Mouse (Mus musculus) CH12.LX (cell line): ENCODE results near the gene Zfp750. TPM values are rescaled to one million over a fixed set of nuclear protein-coding genes. Genes with fewer than 3 reads are reported as not detected.

Source experiments
- DNase-seq: peaks from one replicate; pipeline ENCODE4 v3.0.0-alpha.2; 2013; ENCODE audit errors: extremely low read depth
- H3K27ac ChIP-seq: 2 replicates; pipeline ENCODE4 v1.5.1; 2012; ENCODE audit warnings: low read depth, mild to moderate bottlenecking, control low read depth, moderate library complexity; ENCODE audit not compliant: insufficient read depth
- H3K27me3 ChIP-seq: replicated peaks from 2 replicates; pipeline ENCODE3; 2012; ENCODE audit warnings: inconsistent platforms
- H3K36me3 ChIP-seq, 2 experiments: replicated peaks in 1 of 2; 2 replicates each; pipeline versions ENCODE3 to v1.6.1; 2012; ENCODE audit warnings: inconsistent platforms in 1 of 2, low read length in 1 of 2, mild to moderate bottlenecking in 1 of 2, mixed read lengths in 1 of 2, moderate library complexity in 1 of 2; ENCODE audit not compliant: control insufficient read depth in 1 of 2, insufficient read depth in 1 of 2
- H3K4me1 ChIP-seq, 2 experiments: 2 replicates each; pipeline ENCODE4 v1.6.1; 2012; ENCODE audit warnings: inconsistent platforms in 1 of 2, moderate library complexity in 1 of 2; ENCODE audit not compliant: insufficient read depth in 2 of 2, control insufficient read depth in 1 of 2
- H3K4me2 ChIP-seq: 2 replicates; pipeline ENCODE4 v1.6.1; 2012; ENCODE audit warnings: low read depth, mild to moderate bottlenecking, control low read depth; ENCODE audit not compliant: poor library complexity, insufficient read depth, severe bottlenecking
- H3K4me3 ChIP-seq, 3 experiments: fragments of 150-350 bp in 1 of 3; sonication (generic) in 1 of 3; replicated peaks in 1 of 3; 2 replicates each; pipeline versions ENCODE3 to v1.5.1; 2011 to 2012; ENCODE audit warnings: low read depth in 2 of 3, low read length in 2 of 3, mild to moderate bottlenecking in 2 of 3, moderate library complexity in 2 of 3, control low read depth in 1 of 3, improper control_type of control experiment in 1 of 3, inconsistent platforms in 1 of 3, mixed read lengths in 1 of 3; ENCODE audit not compliant: poor library complexity in 1 of 3
- H3K79me2 ChIP-seq: replicated peaks from 2 replicates; pipeline ENCODE4 v1.6.1; 2012; ENCODE audit warnings: mild to moderate bottlenecking, moderate library complexity; ENCODE audit not compliant: control insufficient read depth, poor library complexity, insufficient read depth, severe bottlenecking; ENCODE audit errors: extremely low read depth
- H3K9ac ChIP-seq: 2 replicates; pipeline ENCODE4 v1.6.1; 2012; ENCODE audit warnings: low read depth, mild to moderate bottlenecking, control low read depth, moderate library complexity; ENCODE audit not compliant: insufficient read depth
- H3K9me3 ChIP-seq: replicated peaks from 2 replicates; pipeline ENCODE3; 2012; ENCODE audit warnings: low read length, inconsistent platforms, mixed read lengths
- BHLHE40 ChIP-seq: IDR thresholded peaks from 2 replicates; pipeline ENCODE4 v1.6.1; 2011; ENCODE audit warnings: mild to moderate bottlenecking, low read depth, low read length, improper control_type of control experiment
- E2F4 ChIP-seq: IDR thresholded peaks from 2 replicates; pipeline ENCODE4 v1.6.1; 2011; ENCODE audit warnings: low read depth, low read length, improper control_type of control experiment; ENCODE audit not compliant: insufficient replicate concordance
- ELF1 ChIP-seq: IDR thresholded peaks from 2 replicates; pipeline ENCODE4 v1.6.1; 2014; ENCODE audit warnings: low read depth, mild to moderate bottlenecking, inconsistent platforms, low read length, improper control_type of control experiment
- EP300 ChIP-seq: IDR thresholded peaks from 2 replicates; pipeline ENCODE4 v1.6.1; 2011; ENCODE audit warnings: low read length, improper control_type of control experiment
- ETS1 ChIP-seq: conservative IDR thresholded peaks from 2 replicates; pipeline ENCODE4 v1.6.1; 2012; ENCODE audit warnings: low read depth, mild to moderate bottlenecking, inconsistent platforms, low read length, improper control_type of control experiment, moderate library complexity
- GABPA ChIP-seq: IDR thresholded peaks from 2 replicates; pipeline ENCODE4 v1.6.1; 2012; ENCODE audit warnings: low read depth, low read length, improper control_type of control experiment, inconsistent platforms; ENCODE audit not compliant: insufficient replicate concordance
- IRF4 ChIP-seq: IDR thresholded peaks from 2 replicates; pipeline ENCODE4 v1.6.1; 2014; ENCODE audit warnings: low read depth, mild to moderate bottlenecking, inconsistent platforms, low read length, improper control_type of control experiment
- JUND ChIP-seq: conservative IDR thresholded peaks from 2 replicates; pipeline ENCODE4 v1.6.1; 2011; ENCODE audit warnings: low read depth, low read length, improper control_type of control experiment
- KAT2A ChIP-seq: IDR thresholded peaks from 2 replicates; pipeline ENCODE4 v1.6.1; 2012; ENCODE audit warnings: low read length, improper control_type of control experiment, inconsistent platforms; ENCODE audit not compliant: insufficient replicate concordance
- MAFK ChIP-seq: IDR thresholded peaks from 2 replicates; pipeline ENCODE4 v1.6.1; 2011; ENCODE audit warnings: low read length, improper control_type of control experiment; ENCODE audit not compliant: insufficient replicate concordance
- MEF2A ChIP-seq: IDR thresholded peaks from 2 replicates; pipeline ENCODE4 v1.6.1; 2014; ENCODE audit warnings: low read depth, mild to moderate bottlenecking, inconsistent platforms, low read length, improper control_type of control experiment, borderline replicate concordance
- MYC ChIP-seq: IDR thresholded peaks from 2 replicates; pipeline ENCODE4 v1.6.1; 2011; ENCODE audit warnings: low read depth, mild to moderate bottlenecking, improper control_type of control experiment, low read length
- NELFE ChIP-seq: IDR thresholded peaks from 2 replicates; pipeline ENCODE4 v1.6.1; 2011; ENCODE audit warnings: low read depth, low read length, improper control_type of control experiment
- NRF1 ChIP-seq: IDR thresholded peaks from 2 replicates; pipeline ENCODE4 v1.6.1; 2014; ENCODE audit warnings: low read depth, mild to moderate bottlenecking, inconsistent platforms, low read length, improper control_type of control experiment, moderate library complexity
- PAX5 ChIP-seq: IDR thresholded peaks from 2 replicates; pipeline ENCODE4 v1.6.1; 2012; ENCODE audit warnings: low read length, inconsistent platforms, mixed read lengths
- RAD21 ChIP-seq: IDR thresholded peaks from 2 replicates; pipeline ENCODE4 v1.6.1; 2011; ENCODE audit warnings: low read depth, mild to moderate bottlenecking, low read length, improper control_type of control experiment, moderate library complexity
- RCOR1 ChIP-seq: conservative IDR thresholded peaks from 2 replicates; pipeline ENCODE4 v1.6.1; 2012; ENCODE audit warnings: low read depth, mild to moderate bottlenecking, inconsistent platforms, low read length, improper control_type of control experiment
- SIN3A ChIP-seq: IDR thresholded peaks from 2 replicates; pipeline ENCODE4 v1.6.1; 2012; ENCODE audit warnings: low read length, improper control_type of control experiment, inconsistent platforms
- SMC3 ChIP-seq: IDR thresholded peaks from 2 replicates; pipeline ENCODE4 v1.6.1; 2011; ENCODE audit warnings: low read depth, low read length, improper control_type of control experiment
- TBP ChIP-seq: conservative IDR thresholded peaks from 2 replicates; pipeline ENCODE4 v1.6.1; 2011; ENCODE audit warnings: low read depth, low read length, improper control_type of control experiment
- TCF12 ChIP-seq: IDR thresholded peaks from 2 replicates; pipeline ENCODE4 v1.6.1; 2014; ENCODE audit warnings: low read depth, mild to moderate bottlenecking, inconsistent platforms, low read length, improper control_type of control experiment
- USF1 ChIP-seq: IDR thresholded peaks from 2 replicates; pipeline ENCODE4 v1.6.1; 2014; ENCODE audit warnings: low read depth, mild to moderate bottlenecking, inconsistent platforms, low read length, improper control_type of control experiment
- USF2 ChIP-seq: conservative IDR thresholded peaks from 2 replicates; pipeline ENCODE4 v1.6.1; 2011; ENCODE audit warnings: low read depth, low read length, improper control_type of control experiment
- dilution Hi-C: fragments of 300-500 bp; cut with MboI; formaldehyde crosslinking; loops from 2 replicates; pipeline ENCODE4 v1.14.3; 2020; ENCODE audit warnings: low sequenced_read_pairs; ENCODE audit not compliant: extremely low pct_unique_long_range_greater_than_20kb, extremely low pct_ligation_motif_present
- in situ Hi-C: fragments of 300-500 bp; cut with MboI; formaldehyde crosslinking; loops from 3 replicates; pipeline ENCODE4 v1.14.3; 2019; ENCODE audit warnings: low sequenced_read_pairs, low pct_ligation_motif_present, low pct_unique_long_range_greater_than_20kb, mixed read lengths
- polyA plus RNA-seq: library from polyadenylated mRNA; unstranded; fragments of >175 nt; gene quantifications from 2 replicates; pipeline ENCODE4 v1.2.1, GENCODE M21; 2012; ENCODE audit warnings: low read depth; ENCODE audit not compliant: insufficient read length
- total RNA-seq, 2 experiments: library from RNA; depleted of rRNA; stranded (reverse); fragments of 300-350 nt in 1 of 2; fragments of >200 nt in 1 of 2; gene quantifications; 2 replicates each; pipeline ENCODE4 v1.2.3; 2012 to 2014

The Zfp750 gene
- total and polyA plus RNA-seq, 3 experiments, result 0.11 to 0.54 (median 0.34) TPM

GRCm38 (mm10) chr11:121510512-121511246 is 8.5 kb downstream of the Zfp750 start:
- H3K4me2 ChIP-seq, result no peak overlapping the region
- DNase-seq, result no peak

GRCm38 (mm10) chr11:121508478-121508877 is 10.7 kb downstream of the Zfp750 start:
- in situ Hi-C loops, result no loop called here
- dilution Hi-C loops, result no loop called here
- H3K36me3 ChIP-seq, result peaks cover 21 to 80% of the 10 kb centered on the region in 2 experiments

More at GRCm38 (mm10) chr11:121510512-121511246, 8.5 kb downstream of the Zfp750 start:
- dilution Hi-C loops, result no loop called here
- no peaks in the 10 kb centered on the region for H3K27me3 ChIP-seq
- no peak for TF ChIP-seq TCF12
- TF ChIP-seq NRF1, result no peak
- no peak for TF ChIP-seq USF2
- no peak for TF ChIP-seq SMC3
- no peak for TF ChIP-seq IRF4
- H3K4me1 ChIP-seq, result no peaks in the 10 kb centered on the region
- in situ Hi-C loops, result no loop called here
- no peaks in the 10 kb centered on the region for H3K9me3 ChIP-seq
- peaks cover 11 to 76% of the 10 kb centered on the region in 2 experiments for H3K36me3 ChIP-seq
- no peak overlapping the region for H3K27ac ChIP-seq
- H3K4me3 ChIP-seq, result no peak overlapping the region
- H3K9ac ChIP-seq, result no peak overlapping the region
- no peaks in the 10 kb centered on the region for H3K79me2 ChIP-seq

DNA sequence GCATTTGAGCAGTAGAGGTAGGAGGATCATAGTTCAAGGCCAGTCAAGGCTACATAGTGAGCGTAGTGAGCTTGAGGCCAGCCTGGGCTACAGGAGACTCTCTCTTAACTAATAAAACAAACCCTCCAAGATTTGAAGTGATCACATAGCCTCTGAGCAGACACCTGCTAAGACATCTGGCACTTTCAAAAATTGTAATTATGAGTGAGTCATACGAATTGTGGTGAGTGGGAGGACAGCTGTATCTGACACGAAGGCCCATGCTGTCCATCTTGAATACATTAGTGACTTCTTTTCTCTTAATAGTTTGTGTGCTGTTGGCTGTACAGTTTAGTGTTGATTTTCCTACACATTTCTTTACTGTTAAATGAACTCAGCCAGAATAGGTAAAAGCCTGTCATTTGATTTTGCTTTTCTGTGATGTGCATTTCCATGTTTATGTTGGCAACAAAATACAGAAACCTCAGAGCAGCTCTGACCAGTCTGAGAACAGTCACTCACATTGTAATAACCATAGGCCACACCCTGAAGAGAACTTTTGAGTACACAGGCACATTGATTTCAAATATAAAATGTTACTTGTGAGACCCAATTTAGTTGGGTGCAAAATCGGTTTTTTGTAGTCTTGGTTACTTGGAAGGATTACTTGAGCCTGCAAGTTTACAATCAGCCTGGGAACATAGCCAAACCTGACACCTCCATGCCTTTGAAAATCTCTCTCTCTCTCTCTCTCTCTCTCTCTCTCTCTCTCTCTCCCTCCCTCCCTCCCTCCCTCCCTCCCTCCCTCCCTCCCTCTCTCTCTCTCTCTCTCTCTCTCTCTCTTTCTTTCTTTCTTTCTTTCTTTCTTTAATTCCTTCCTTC is 16.9 kb downstream of the Zfp750 start:
- H3K4me3 ChIP-seq, result no peak overlapping the region
- H3K9me3 ChIP-seq, result no peaks in the 10 kb centered on the region
- H3K36me3 ChIP-seq, result peaks cover 38 to 93% of the 10 kb centered on the region in 2 experiments
- no peaks in the 10 kb centered on the region for H3K27me3 ChIP-seq
- H3K4me1 ChIP-seq, result peaks cover 0 to 14% of the 10 kb centered on the region in 2 experiments; a peak in 1 of 4 replicates
- no peak overlapping the region for H3K27ac ChIP-seq
- no peak overlapping the region for H3K9ac ChIP-seq
- dilution Hi-C loops (no loop called here), in situ Hi-C loops (no loop called here)
- no peaks in the 10 kb centered on the region for H3K79me2 ChIP-seq
- DNase-seq, result no peak
- no peak overlapping the region for H3K4me2 ChIP-seq
- TF ChIP-seq MAFK, result no peak
- no peak for TF ChIP-seq MYC
- TF ChIP-seq NELFE, result no peak
- TF ChIP-seq ELF1, result no peak
- TF ChIP-seq USF1, result no peak
- no peak for TF ChIP-seq PAX5
- no peak for TF ChIP-seq RCOR1
- TF ChIP-seq EP300, result peak; percentile 8; the same call in 1 of the 2 replicates
- TF ChIP-seq ETS1, result peak; percentile 39; the same call in 1 of the 2 replicates
- TF ChIP-seq SIN3A, result no peak
- TF ChIP-seq KAT2A, result no peak
- TF ChIP-seq TBP, result no peak
- TF ChIP-seq USF2, result no peak
- no peak for TF ChIP-seq E2F4
- no peak for TF ChIP-seq MEF2A
- no peak for TF ChIP-seq RAD21
- no peak for TF ChIP-seq SMC3

More at GRCm38 (mm10) chr11:121508478-121508877, 10.7 kb downstream of the Zfp750 start:
- no peak overlapping the region for H3K4me3 ChIP-seq
- H3K4me1 ChIP-seq, result no peaks in the 10 kb centered on the region
- H3K27ac ChIP-seq, result no peak overlapping the region
- no peaks in the 10 kb centered on the region for H3K27me3 ChIP-seq
- no peak overlapping the region for H3K9ac ChIP-seq
- TF ChIP-seq GABPA, result no peak
- TF ChIP-seq JUND, result no peak
- TF ChIP-seq BHLHE40, result no peak
- TF ChIP-seq ELF1, result no peak
- TF ChIP-seq MYC, result no peak
- TF ChIP-seq NRF1, result no peak
- H3K4me2 ChIP-seq, result no peak overlapping the region
- H3K9me3 ChIP-seq, result no peaks in the 10 kb centered on the region
- no peaks in the 10 kb centered on the region for H3K79me2 ChIP-seq
- no peak for DNase-seq
